Mouse (Mus musculus): ENCODE data around the gene Mvb12a. TPM values are rescaled to one million over a fixed set of nuclear protein-coding genes. Genes with fewer than 3 reads are reported as not detected.

Gene Mvb12a
- total RNA-seq, 2 experiments from 2014 or later, result 31.6 to 32.4 TPM

GRCm38 (mm10) chr8:71566501-71566900, 23.8 kb downstream of the Mvb12a start, which contains the start of gene Nxnl1:
TSS of gene Nxnl1 (minus strand) at chr8:71566601.
- DNase-seq, result no peak

- DNase-seq, result no peak
Measured at GRCm38 (mm10) chr8:71567587-71567986, 24.9 kb downstream of the Mvb12a start.

- peak; percentile 91 for DNase-seq
Measured at GRCm38 (mm10) chr8:71568387-71568937, 25.7 kb downstream of the Mvb12a start, which contains the start of gene Slc27a1. TSS of gene Slc27a1 (plus strand) at chr8:71568882.

- peak; percentile 40 for DNase-seq
Measured at GRCm38 (mm10) chr8:71568941-71569340, 26.2 kb downstream of the Mvb12a start.

GRCm38 (mm10) chr8:71569366-71570290, 26.9 kb downstream of the Mvb12a start:
- DNase-seq, result peak; percentile 80

GRCm38 (mm10) chr8:71570291-71570954, 27.7 kb downstream of the Mvb12a start:
- DNase-seq, result peak; percentile 83

- DNase-seq, result peak; percentile 10
Measured at GRCm38 (mm10) chr8:71572077-71572476, 29.4 kb downstream of the Mvb12a start.

DNA sequence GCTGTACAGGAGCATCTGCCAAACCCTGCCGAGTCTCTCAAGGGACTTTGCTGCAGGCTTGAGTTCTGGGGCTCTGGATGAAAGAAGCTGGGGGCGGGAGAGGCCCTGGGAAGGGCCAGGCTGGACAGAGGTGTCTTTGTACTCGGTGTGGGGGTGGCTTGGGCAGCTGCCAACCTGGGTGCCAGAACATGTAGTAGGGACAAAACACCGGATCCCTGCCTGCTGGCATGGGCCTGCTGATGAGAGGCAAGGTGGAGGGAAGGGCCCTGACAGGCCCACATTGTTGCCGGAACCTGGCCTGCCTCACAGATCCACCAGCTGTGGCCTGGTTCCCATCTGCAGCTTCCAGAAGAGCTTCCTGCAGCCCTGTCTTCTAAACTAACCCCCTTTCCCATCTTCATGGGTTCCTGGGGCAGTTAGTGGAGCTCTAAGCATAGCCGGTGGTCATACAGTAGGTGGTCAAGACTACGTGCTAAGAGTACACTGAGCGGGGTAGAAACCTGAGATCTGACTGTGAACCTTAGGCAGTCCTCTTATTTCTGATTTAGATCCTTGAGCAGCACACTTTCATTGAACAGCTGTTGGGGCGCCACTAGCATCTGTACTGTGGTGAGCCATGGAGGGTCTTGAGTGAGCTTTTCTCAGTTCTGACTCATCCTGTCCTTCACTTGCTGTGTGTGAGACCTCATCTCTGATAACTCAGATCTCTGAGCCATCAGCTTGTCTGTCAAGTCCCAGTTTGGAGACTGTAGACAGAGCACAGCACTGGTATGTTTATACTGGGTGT, 30.3 kb downstream of the Mvb12a start:
- DNase-seq, result peak; percentile 80

DNA sequence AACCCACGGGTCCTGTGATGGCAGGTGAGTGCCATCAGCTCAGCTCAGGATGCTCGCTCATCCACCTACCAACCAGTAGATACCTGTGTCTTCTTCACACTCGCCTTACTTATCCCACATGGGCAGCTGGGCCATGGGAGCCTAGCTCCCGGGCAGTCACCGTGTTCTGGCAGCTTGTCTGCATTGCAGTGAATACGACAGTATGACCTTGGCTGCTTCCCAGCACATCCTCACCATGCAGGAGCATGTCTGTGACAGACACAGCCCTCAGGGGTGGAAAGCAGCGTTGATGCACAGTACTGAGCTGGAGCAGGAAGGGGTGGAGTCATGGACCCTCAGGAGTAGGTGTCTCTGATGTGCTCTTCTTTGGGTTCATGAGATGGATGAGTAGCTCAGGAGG, 31.7 kb downstream of the Mvb12a start:
- peak; percentile 37 for DNase-seq

- DNase-seq, result no peak
Measured at GRCm38 (mm10) chr8:71575020-71575419, 32.3 kb downstream of the Mvb12a start.

GRCm38 (mm10) chr8:71577856-71578387, 35.2 kb downstream of the Mvb12a start:
- DNase-seq, result no peak

DNA sequence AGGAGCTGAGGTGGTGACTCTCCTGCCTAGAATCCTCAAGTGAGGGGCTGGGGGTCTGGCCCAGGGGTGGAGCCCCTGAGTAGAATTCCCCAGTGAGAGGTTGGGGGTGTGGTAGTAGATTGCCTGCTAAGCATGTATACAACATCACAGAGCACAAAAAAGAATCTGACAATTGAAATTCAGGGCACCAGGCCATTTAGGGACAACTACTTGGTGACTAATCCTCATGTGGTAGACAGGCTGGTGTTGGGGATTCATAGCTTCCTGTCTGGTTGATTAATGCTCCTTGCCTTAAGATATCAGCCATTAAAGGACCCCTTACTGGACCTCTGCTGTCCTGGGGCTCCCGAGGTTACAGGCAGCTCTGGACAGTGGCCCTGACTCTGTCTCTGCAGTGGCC, 36.3 kb downstream of the Mvb12a start:
- no peak for DNase-seq

DNA sequence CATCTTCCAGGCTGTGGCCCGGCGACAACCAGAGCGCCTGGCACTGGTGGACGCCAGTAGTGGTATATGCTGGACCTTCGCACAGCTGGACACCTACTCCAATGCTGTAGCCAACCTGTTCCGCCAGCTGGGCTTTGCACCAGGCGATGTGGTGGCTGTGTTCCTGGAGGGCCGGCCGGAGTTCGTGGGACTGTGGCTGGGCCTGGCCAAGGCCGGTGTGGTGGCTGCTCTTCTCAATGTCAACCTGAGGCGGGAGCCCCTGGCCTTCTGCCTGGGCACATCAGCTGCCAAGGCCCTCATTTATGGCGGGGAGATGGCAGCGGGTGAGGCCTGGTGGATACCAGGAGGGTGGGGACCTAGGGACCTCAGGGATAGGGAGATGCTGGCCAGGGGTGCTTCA, 36.8 kb downstream of the Mvb12a start:
- DNase-seq, result peak; percentile 62

DNA sequence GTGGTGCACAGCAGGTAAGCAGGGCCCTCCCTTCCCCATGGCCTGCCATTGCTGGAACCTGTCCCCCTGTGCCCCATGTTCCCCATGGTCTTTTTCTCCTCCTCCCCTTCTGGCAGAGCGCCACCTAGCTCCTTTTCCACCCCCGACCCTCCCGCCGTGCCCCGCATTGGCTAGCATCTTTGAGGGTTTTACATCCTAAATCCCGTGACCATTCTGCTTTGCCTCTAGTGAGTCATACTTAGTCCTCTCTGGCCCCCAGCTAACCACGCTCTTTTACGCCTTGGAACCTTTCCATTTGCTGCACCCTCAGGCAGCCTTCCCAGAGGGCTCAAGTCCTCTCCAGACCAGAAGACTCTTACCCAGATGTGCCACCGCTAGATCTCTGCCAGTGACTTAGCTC, 37.5 kb downstream of the Mvb12a start:
- no peak for DNase-seq

- peak; percentile 67 for DNase-seq
Measured at GRCm38 (mm10) chr8:71586891-71587290, 44.2 kb downstream of the Mvb12a start.

- no peak for DNase-seq
Measured at GRCm38 (mm10) chr8:71588762-71589161, 46.0 kb downstream of the Mvb12a start.

DNA sequence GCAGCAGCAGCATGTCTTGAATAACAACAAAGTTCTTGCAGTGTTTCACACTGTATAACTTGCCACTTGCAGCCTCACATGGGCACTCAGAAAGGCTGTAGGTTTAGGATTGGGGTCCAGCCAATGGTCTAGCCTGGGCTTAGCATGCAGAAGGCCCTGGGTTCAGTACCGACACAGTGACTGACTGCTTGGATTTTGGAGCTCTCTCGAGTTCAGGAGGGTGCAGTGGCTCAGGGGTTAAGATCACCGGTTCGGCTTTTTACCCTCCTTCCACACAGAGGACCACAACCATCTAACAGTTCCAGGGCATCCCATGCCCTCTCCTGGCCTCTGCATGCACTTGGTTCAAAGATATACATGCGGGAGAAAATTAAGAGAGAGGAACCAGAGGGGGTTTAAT, 48.3 kb downstream of the Mvb12a start:
- no peak for DNase-seq

GRCm38 (mm10) chr8:71591471-71592373, 49.0 kb downstream of the Mvb12a start, which contains the start of gene Pgls:
TSS of gene Pgls (plus strand) at chr8:71592176.
- peak; percentile 95 for DNase-seq

DNA sequence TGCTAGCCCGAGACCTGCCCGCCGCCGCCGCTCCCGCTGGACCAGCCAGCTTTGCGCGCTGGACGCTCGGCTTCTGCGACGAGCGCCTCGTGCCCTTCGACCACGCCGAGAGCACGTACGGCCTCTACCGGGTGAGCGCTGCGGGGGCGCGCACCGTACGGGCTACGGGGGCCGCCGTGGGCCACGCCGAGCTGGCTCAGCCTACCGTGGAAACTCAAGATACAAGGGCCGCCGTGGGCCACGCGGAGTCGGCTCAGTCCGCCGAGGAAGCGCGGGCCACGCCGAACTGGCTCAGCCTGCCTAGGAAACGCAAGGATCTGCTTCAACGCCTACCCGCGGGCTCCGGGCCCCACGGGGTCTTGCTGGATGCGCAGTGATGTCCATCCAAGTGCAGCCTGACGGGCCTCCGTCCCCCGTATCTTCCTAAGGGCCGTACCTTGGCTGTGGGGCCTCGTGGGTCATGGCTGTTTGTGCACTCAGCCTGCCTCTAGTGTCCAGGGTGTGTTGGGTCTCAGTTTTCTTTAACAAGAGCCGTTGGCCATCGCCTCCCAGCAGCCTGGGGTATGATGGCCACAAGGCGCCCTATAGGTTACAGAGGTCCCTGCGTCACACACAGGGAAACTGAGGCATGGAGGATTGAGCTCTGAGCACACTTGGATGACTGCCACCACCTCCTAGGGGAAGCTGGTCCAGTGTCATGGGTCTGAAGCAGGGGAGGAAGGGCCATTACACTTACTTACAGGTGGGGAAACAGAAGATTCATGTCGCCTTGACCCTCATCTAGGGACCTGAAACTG, 49.9 kb downstream of the Mvb12a start:
- peak; percentile 77 for DNase-seq

Data from heart, postnatal 4 days (tissue).